ENCODE assay signal across 7 mouse cellular contexts in the genomic region with DNA sequence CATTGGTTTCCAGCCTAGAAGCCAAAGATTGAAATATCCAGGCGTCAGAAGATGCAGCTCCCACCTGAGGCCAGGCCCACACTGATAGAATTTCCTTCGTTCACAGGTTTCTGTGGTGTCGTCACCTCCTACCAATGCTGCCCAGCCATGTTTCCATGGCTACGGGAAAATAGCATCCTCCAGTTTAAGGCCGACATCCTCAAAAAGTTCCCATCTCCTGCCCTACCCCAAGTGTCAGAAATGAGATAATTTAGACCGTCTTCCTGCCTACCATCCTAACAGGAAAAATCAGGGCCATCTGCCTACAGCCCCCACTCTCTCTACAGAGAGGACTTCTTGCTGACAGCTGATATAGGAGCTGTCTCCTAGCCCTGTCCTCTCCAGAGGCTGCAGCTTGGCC. TPM values are rescaled to one million over a fixed set of nuclear protein-coding genes. Genes with fewer than 3 reads are reported as not detected.
DNase-seq lines count a peak whose midpoint lies in the region; ATAC-seq and TF ChIP-seq lines count a peak whose summit lies in the region.

No protein-coding gene starts in this region.

- no peak for TF ChIP-seq CTCF in hindbrain, postnatal 0 days (IDR thresholded peaks at IDR 0.05; ENCODE audit: low read depth)

- no peak overlapping the region for H3K27ac ChIP-seq in embryonic facial prominence, embryonic 13.5 days
- peak overlapping the region; percentile 99 for H3K27ac ChIP-seq in hindbrain, postnatal 0 days
- H3K27ac ChIP-seq in neural tube, embryonic 12.5 days = no peak overlapping the region

- H3K4me2 ChIP-seq in embryonic facial prominence, embryonic 13.5 days = peak overlapping the region; percentile 97
- peak overlapping the region; percentile 94 for H3K4me2 ChIP-seq in hindbrain, postnatal 0 days (ENCODE audit: low read depth, low read length)
- H3K4me2 ChIP-seq in neural tube, embryonic 12.5 days (replicated peaks) = peak overlapping the region; percentile 95

- peaks cover 34% of the 10 kb centered on the region for H3K4me1 ChIP-seq in embryonic facial prominence, embryonic 13.5 days
- H3K4me1 ChIP-seq in hindbrain, postnatal 0 days (ENCODE audit: insufficient read depth, low read length) = peaks cover 31% of the 10 kb centered on the region
- peaks cover 33% of the 10 kb centered on the region for H3K4me1 ChIP-seq in neural tube, embryonic 12.5 days

- no peaks in the 10 kb centered on the region for H3K27me3 ChIP-seq in embryonic facial prominence, embryonic 13.5 days
- H3K27me3 ChIP-seq in hindbrain, postnatal 0 days (ENCODE audit: insufficient read depth, low read length) = no peaks in the 10 kb centered on the region
- no peaks in the 10 kb centered on the region for H3K27me3 ChIP-seq in neural tube, embryonic 12.5 days (replicated peaks)

- DNase-seq in left cerebral cortex, adult 18-20 months (ENCODE audit: low spot score in 2 of 2) = peak; percentile 32 to 54
- DNase-seq in left cerebral cortex, postnatal 10 days (ENCODE audit: extremely low spot score in 1 of 2, low spot score in 2 of 2) = no peak
- no peak for DNase-seq in hindbrain, postnatal 0 days (ENCODE audit: low spot score)
- no peak for DNase-seq in ovary, postnatal 36 days (ENCODE audit: low spot score)

- peak overlapping the region; percentile 98 for H3K9ac ChIP-seq in embryonic facial prominence, embryonic 13.5 days
- H3K9ac ChIP-seq in hindbrain, postnatal 0 days (replicated peaks; ENCODE audit: low read length) = peak overlapping the region; percentile 99
- peak overlapping the region; percentile 96 for H3K9ac ChIP-seq in neural tube, embryonic 12.5 days

- intact Hi-C loops in left cerebral cortex, postnatal 10 days (cut with DNase I) = loop anchor here (5.0 kb wide), 1 partner anchor 71 kb away; the partner anchor contains the start of gene Arid3b

- no peaks in the 10 kb centered on the region for H3K9me3 ChIP-seq in embryonic facial prominence, embryonic 13.5 days
- H3K9me3 ChIP-seq in hindbrain, postnatal 0 days (ENCODE audit: low read length) = no peaks in the 10 kb centered on the region
- H3K9me3 ChIP-seq in neural tube, embryonic 12.5 days = no peaks in the 10 kb centered on the region

- peak overlapping the region; percentile 94 for H3K4me3 ChIP-seq in embryonic facial prominence, embryonic 13.5 days
- peak overlapping the region; percentile 95 for H3K4me3 ChIP-seq in hindbrain, postnatal 0 days (ENCODE audit: low read length)
- peak overlapping the region; percentile 92 for H3K4me3 ChIP-seq in neural tube, embryonic 12.5 days

- ATAC-seq in embryonic facial prominence, embryonic 13.5 days (ENCODE audit: insufficient number of reproducible peaks, insufficient read depth, low FRiP score, low TSS enrichment, low read depth) = no peak
- no peak for ATAC-seq in hindbrain, postnatal 0 days
- ATAC-seq in neural tube, embryonic 12.5 days (ENCODE audit: low FRiP score, low read depth) = no peak
- ATAC-seq in erythroid progenitor cell, adult 5-6 weeks (replicated peaks; ENCODE audit: low FRiP score, poor library complexity, severe bottlenecking) = no peak

- 32% methylated on average over 6 of the region's 6 CpGs for WGBS in embryonic facial prominence, embryonic 13.5 days
- 27% methylated on average over 6 of the region's 6 CpGs for WGBS in hindbrain, postnatal 0 days
- whole genome bisulfite sequencing in neural tube, embryonic 12.5 days = 33% methylated on average over 6 of the region's 6 CpGs

- H3K36me3 ChIP-seq in embryonic facial prominence, embryonic 13.5 days = peaks cover 4% of the 10 kb centered on the region
- no peaks in the 10 kb centered on the region for H3K36me3 ChIP-seq in hindbrain, postnatal 0 days (ENCODE audit: insufficient read depth, low read length)
- peaks cover 3% of the 10 kb centered on the region; the same call in 1 of the 2 replicates for H3K36me3 ChIP-seq in neural tube, embryonic 12.5 days

RNA-seq across cellular contexts. Expression of gene Clk3, which starts 0.8 kb away (rescaled TPM):
- 10 to 100 TPM; 77.8 to 88.3 TPM for total RNA-seq in left cerebral cortex, adult 18-20 months (2021)
- 10 to 100 TPM; 69.6 to 88.0 TPM for total RNA-seq in left cerebral cortex, postnatal 10 days (2021)
- polyA plus RNA-seq in embryonic facial prominence, embryonic 13.5 days (2015; fragmentation: Nextera tagmentation; extraction: Ambion mirVana) = 71.7 and 74.5 TPM in 2 replicates
- total RNA-seq in hindbrain, postnatal 0 days (2014; rRNA removed) = 76.3 and 83.7 TPM in 2 replicates
- polyA plus RNA-seq in hindbrain, postnatal 0 days (2015; fragmentation: Nextera tagmentation; extraction: Ambion mirVana) = 48.8 and 52.7 TPM in 2 replicates
- 80.9 and 84.9 TPM in 2 replicates for polyA plus RNA-seq in neural tube, embryonic 12.5 days (2016; fragmentation: Nextera tagmentation; extraction: Ambion mirVana)
- total RNA-seq in erythroid progenitor cell, adult 5-6 weeks (2015; ENCODE audit: low replicate concordance) = 237 and 278 TPM in 2 replicates
- total RNA-seq in erythroid progenitor cell, adult 5-6 weeks (2017; ENCODE audit: low replicate concordance) = 247 and 348 TPM in 2 replicates

RNA-seq across cellular contexts. Expression of gene Edc3, which starts 58.1 kb away (rescaled TPM):
- total RNA-seq in left cerebral cortex, adult 18-20 months (2021) = 10 to 100 TPM; 15.2 to 16.0 TPM
- 10 to 100 TPM; 15.2 to 17.6 TPM for total RNA-seq in left cerebral cortex, postnatal 10 days (2021)
- 34.2 and 35.0 TPM in 2 replicates for polyA plus RNA-seq in embryonic facial prominence, embryonic 13.5 days (2015; fragmentation: Nextera tagmentation; extraction: Ambion mirVana)
- 10.2 and 10.3 TPM in 2 replicates for total RNA-seq in hindbrain, postnatal 0 days (2014; rRNA removed)
- 23.2 and 25.4 TPM in 2 replicates for polyA plus RNA-seq in hindbrain, postnatal 0 days (2015; fragmentation: Nextera tagmentation; extraction: Ambion mirVana)
- polyA plus RNA-seq in neural tube, embryonic 12.5 days (2016; fragmentation: Nextera tagmentation; extraction: Ambion mirVana) = 38.4 and 41.0 TPM in 2 replicates
- 5.8 and 7.5 TPM in 2 replicates for total RNA-seq in erythroid progenitor cell, adult 5-6 weeks (2015; ENCODE audit: low replicate concordance)
- total RNA-seq in erythroid progenitor cell, adult 5-6 weeks (2017; ENCODE audit: low replicate concordance) = 2.8 and 8.6 TPM in 2 replicates

Comparison
In these comparisons a context has a peak if more than half of its experiments do, and no peak if none do; other contexts are left out.
1. DNase-seq: peak in left cerebral cortex, adult 18-20 months (2 of 2); none in left cerebral cortex, postnatal 10 days (0 of 2), hindbrain, postnatal 0 days (single experiment) and ovary, postnatal 36 days (single experiment).
2. Peak in every context shown above with its lines, with median percentiles within 50 percentile points of each other: H3K4me2 ChIP-seq, H3K4me3 ChIP-seq and H3K9ac ChIP-seq.